Mouse (Mus musculus) midbrain, embryonic 11.5 days (tissue): ENCODE data around the gene Asb16. TPM values are rescaled to one million over a fixed set of nuclear protein-coding genes. Genes with fewer than 3 reads are reported as not detected.

Experiments used
- ATAC-seq: fragments of 200-750 bp; cut with Nextera tagmentation; 2 replicates; pipeline ENCODE4 v1.8.0; 2017; ENCODE audit warnings: moderate TSS enrichment, moderate library complexity; ENCODE audit not compliant: low FRiP score
- DNase-seq: peaks from one replicate; pipeline ENCODE4 v3.0.0; 2015; ENCODE audit warnings: low spot score; ENCODE audit errors: missing footprints
- H3K27ac ChIP-seq: fragments of 300-500 bp; sonication (generic); 2 replicates; pipeline ENCODE4 v1.5.1; 2014; ENCODE audit warnings: low read depth, low read length
- H3K27me3 ChIP-seq: fragments of 300-500 bp; sonication (generic); 2 replicates; pipeline ENCODE4 v1.6.1; 2014; ENCODE audit warnings: mild to moderate bottlenecking, low read length, moderate library complexity, mixed read lengths; ENCODE audit not compliant: control insufficient read depth, insufficient read depth
- H3K36me3 ChIP-seq: fragments of 300-500 bp; sonication (generic); 2 replicates; pipeline ENCODE4 v1.6.1; 2014; ENCODE audit warnings: mild to moderate bottlenecking, low read length, moderate library complexity, mixed read lengths; ENCODE audit not compliant: control insufficient read depth, insufficient read depth
- H3K4me1 ChIP-seq: fragments of 300-500 bp; sonication (generic); 2 replicates; pipeline ENCODE4 v1.6.1; 2014; ENCODE audit warnings: low read length; ENCODE audit not compliant: control insufficient read depth, insufficient read depth
- H3K4me2 ChIP-seq: fragments of 300-500 bp; sonication (generic); 2 replicates; pipeline ENCODE4 v1.6.1; 2014; ENCODE audit warnings: mild to moderate bottlenecking, moderate library complexity
- H3K4me3 ChIP-seq: fragments of 300-500 bp; sonication (generic); 2 replicates; pipeline ENCODE4 v1.5.1; 2014; ENCODE audit warnings: low read depth, low read length
- H3K9ac ChIP-seq: fragments of 300-500 bp; sonication (generic); 2 replicates; pipeline ENCODE4 v1.6.1; 2014; ENCODE audit warnings: low read length
- H3K9me3 ChIP-seq: fragments of 300-500 bp; sonication (generic); 2 replicates; pipeline ENCODE4 v1.6.1; 2016; ENCODE audit warnings: low read length; ENCODE audit not compliant: control insufficient read depth
- WGBS: fragments of 180-500 bp; shearing (Covaris S2); extraction: QIAGEN DNeasy Blood & Tissue Kit; methylation state at CpG from one replicate; pipeline ENCODE4 v1.1.7; 2014; 5-methylcytosine and 5-hydroxymethylcytosine counted together
- polyA plus RNA-seq: library from polyadenylated mRNA; unstranded; fragments of >200 nt; fragmentation: Nextera tagmentation; extraction: Ambion mirVana; gene quantifications from 2 replicates; pipeline ENCODE4 v1.2.1, GENCODE M21; 2014

The Asb16 gene
- polyA plus RNA-seq, 1 experiment from 2014 or later = 0.08 TPM

- Histone ChIP-seq H3K27me3 (no peaks in the 10 kb centered on the region), H3K27ac (peak within 1 kb of the TSS; percentile 99), H3K4me3 (peak within 1 kb of the TSS; percentile 90), H3K9ac (peak within 1 kb of the TSS; percentile 94), H3K4me2 (peak within 1 kb of the TSS; percentile 92), H3K9me3 (no peaks in the 10 kb centered on the region), H3K36me3 (peaks cover 14% of the 10 kb centered on the region), H3K4me1 (peaks cover 11% of the 10 kb centered on the region)
- peak; percentile 99 for DNase-seq
- WGBS = 0% methylated on average over 50 of the region's 125 CpGs
- peak; percentile 95 for ATAC-seq
These were observed 28.2 kb downstream of the Asb16 start, which contains the start of gene Atxn7l3 for GRCm38 (mm10) chr11:102296491-102297472. Atxn7l3 (minus strand) TSS chr11:102296631.

GRCm38 (mm10) chr11:102297577-102298556 lies 29.3 kb downstream of the Asb16 start:
- DNase-seq = no peak
- peaks cover 11% of the 10 kb centered on the region for H3K4me1 ChIP-seq
- peak; percentile 41 for ATAC-seq
- H3K36me3 ChIP-seq = peaks cover 5% of the 10 kb centered on the region; the same call in 1 of the 2 replicates
- peak overlapping the region; percentile 68 for H3K9ac ChIP-seq
- H3K27ac ChIP-seq = peak overlapping the region; percentile 56
- peak overlapping the region; percentile 92 for H3K4me2 ChIP-seq
- H3K9me3 ChIP-seq = no peaks in the 10 kb centered on the region
- WGBS = 27% methylated on average over 27 of the region's 27 CpGs
- peak overlapping the region; percentile 90 for H3K4me3 ChIP-seq
- no peaks in the 10 kb centered on the region for H3K27me3 ChIP-seq

- H3K9ac ChIP-seq = no peak overlapping the region
- no peak overlapping the region for H3K4me2 ChIP-seq
- no peaks in the 10 kb centered on the region for H3K9me3 ChIP-seq
- no peak overlapping the region for H3K27ac ChIP-seq
- DNase-seq (peak; percentile 97), ATAC-seq (no peak)
- H3K27me3 ChIP-seq = no peaks in the 10 kb centered on the region
- H3K36me3 ChIP-seq = no peaks in the 10 kb centered on the region
- no peak overlapping the region for H3K4me3 ChIP-seq
- WGBS = 9% methylated on average over 1 of the region's 1 CpGs
- H3K4me1 ChIP-seq = peaks cover 9% of the 10 kb centered on the region
These were observed 31.3 kb downstream of the Asb16 start for GRCm38 (mm10) chr11:102299839-102300238.

- Histone ChIP-seq H3K27ac (no peak overlapping the region), H3K27me3 (no peaks in the 10 kb centered on the region), H3K36me3 (peaks cover 9% of the 10 kb centered on the region), H3K9ac (no peak overlapping the region), H3K4me2 (no peak overlapping the region), H3K4me1 (peaks cover 4% of the 10 kb centered on the region), H3K9me3 (no peaks in the 10 kb centered on the region), H3K4me3 (no peak overlapping the region)
- DNase-seq (no peak), ATAC-seq (no peak)
- WGBS = 46% methylated on average over 2 of the region's 2 CpGs
These were observed 35.6 kb downstream of the Asb16 start for GRCm38 (mm10) chr11:102304141-102304540.

- no peaks in the 10 kb centered on the region for H3K9me3 ChIP-seq
- no peaks in the 10 kb centered on the region for H3K27me3 ChIP-seq
- peaks cover 16% of the 10 kb centered on the region for H3K4me1 ChIP-seq
- WGBS = 74% methylated on average over 3 of the region's 3 CpGs
- no peak overlapping the region for H3K9ac ChIP-seq
- peak; percentile 75 for DNase-seq
- no peak overlapping the region for H3K4me2 ChIP-seq
- H3K4me3 ChIP-seq = no peak overlapping the region
- H3K27ac ChIP-seq = no peak overlapping the region
- peaks cover 12% of the 10 kb centered on the region for H3K36me3 ChIP-seq
- no peak for ATAC-seq
These were observed 36.8 kb downstream of the Asb16 start for GRCm38 (mm10) chr11:102305359-102305758.

GRCm38 (mm10) chr11:102308104-102308503 lies 39.6 kb downstream of the Asb16 start:
- no peak for ATAC-seq
- H3K9ac ChIP-seq = no peak overlapping the region
- no peak overlapping the region for H3K4me2 ChIP-seq
- WGBS = 83% methylated on average over 9 of the region's 9 CpGs
- peaks cover 12% of the 10 kb centered on the region for H3K36me3 ChIP-seq
- H3K4me1 ChIP-seq = peaks cover 27% of the 10 kb centered on the region
- no peak overlapping the region for H3K4me3 ChIP-seq
- no peaks in the 10 kb centered on the region for H3K9me3 ChIP-seq
- no peaks in the 10 kb centered on the region for H3K27me3 ChIP-seq
- H3K27ac ChIP-seq = no peak overlapping the region
- DNase-seq = no peak

GRCm38 (mm10) chr11:102308979-102309378 lies 40.4 kb downstream of the Asb16 start:
- Histone ChIP-seq H3K27ac (peak overlapping the region; percentile 6; the same call in 1 of the 2 replicates), H3K36me3 (peaks cover 18% of the 10 kb centered on the region), H3K27me3 (no peaks in the 10 kb centered on the region), H3K4me1 (peaks cover 27% of the 10 kb centered on the region), H3K4me2 (peak overlapping the region; percentile 52), H3K9ac (peak overlapping the region; percentile 54), H3K9me3 (no peaks in the 10 kb centered on the region), H3K4me3 (peak overlapping the region; percentile 25)
- peak; percentile 100 for DNase-seq
- ATAC-seq = peak; percentile 93
- WGBS = 1% methylated on average over 27 of the region's 27 CpGs

GRCm38 (mm10) chr11:102309821-102310617 lies 41.5 kb downstream of the Asb16 start:
- ATAC-seq (no peak), DNase-seq (no peak)
- Histone ChIP-seq H3K4me3 (no peak overlapping the region), H3K36me3 (peaks cover 22% of the 10 kb centered on the region), H3K9me3 (no peaks in the 10 kb centered on the region), H3K9ac (no peak overlapping the region), H3K4me1 (peaks cover 27% of the 10 kb centered on the region), H3K4me2 (peak overlapping the region; percentile 52), H3K27ac (no peak overlapping the region), H3K27me3 (no peaks in the 10 kb centered on the region)
- WGBS = 86% methylated on average over 22 of the region's 22 CpGs
